Mouse (Mus musculus) kidney, embryonic 16.5 days (tissue): ENCODE results near the gene Sema5a. TPM values are rescaled to one million over a fixed set of nuclear protein-coding genes. Genes with fewer than 3 reads are reported as not detected.
A peak's percentile ranks its signal among the peaks of the same experiment; 100 is the strongest.
"Not testable (repeated sequence)": the region's sequence is repeated elsewhere in the genome, so short reads cannot be mapped to it uniquely, and the experiment has no call there.

Experiments used
- ATAC-seq: fragments of 200-750 bp; cut with Nextera tagmentation; 2 replicates; pipeline ENCODE4 v1.8.0; 2017; ENCODE audit warnings: moderate TSS enrichment; ENCODE audit not compliant: low FRiP score, low TSS enrichment
- H3K27ac ChIP-seq: fragments of 300-500 bp; sonication (generic); 2 replicates; pipeline ENCODE4 v1.5.1; 2014; ENCODE audit warnings: low read length
- H3K27me3 ChIP-seq: fragments of 300-500 bp; sonication (generic); 2 replicates; pipeline ENCODE4 v1.6.1; 2014; ENCODE audit warnings: low read length, control low read depth, mixed read lengths; ENCODE audit not compliant: insufficient read depth
- H3K36me3 ChIP-seq: fragments of 300-500 bp; sonication (generic); 2 replicates; pipeline ENCODE4 v1.6.1; 2014; ENCODE audit warnings: low read length, control low read depth, mixed read lengths; ENCODE audit not compliant: insufficient read depth
- H3K4me1 ChIP-seq: fragments of 300-500 bp; sonication (generic); 2 replicates; pipeline ENCODE4 v1.6.1; 2014; ENCODE audit warnings: low read length, control low read depth, mixed read lengths; ENCODE audit not compliant: insufficient read depth
- H3K4me2 ChIP-seq: fragments of 300-500 bp; sonication (generic); replicated peaks from 2 replicates; pipeline ENCODE4 v1.6.1; 2014; ENCODE audit warnings: low read depth, low read length
- H3K4me3 ChIP-seq: fragments of 300-500 bp; sonication (generic); 2 replicates; pipeline ENCODE4 v1.5.1; 2014; ENCODE audit warnings: mild to moderate bottlenecking, low read length
- H3K9ac ChIP-seq: fragments of 300-500 bp; sonication (generic); replicated peaks from 2 replicates; pipeline ENCODE4 v1.6.1; 2014; ENCODE audit warnings: low read length
- H3K9me3 ChIP-seq: fragments of 300-500 bp; sonication (generic); 2 replicates; pipeline ENCODE4 v1.6.1; 2016; ENCODE audit warnings: low read length, control low read depth
- WGBS: fragments of 180-500 bp; shearing (Covaris S2); extraction: QIAGEN DNeasy Blood & Tissue Kit; methylation state at CpG from one replicate; pipeline ENCODE4 v1.1.7; 2014; 5-methylcytosine and 5-hydroxymethylcytosine counted together
- polyA plus RNA-seq: library from polyadenylated mRNA; unstranded; fragments of >200 nt; fragmentation: Nextera tagmentation; extraction: Ambion mirVana; gene quantifications from 2 replicates; pipeline ENCODE4 v1.2.1, GENCODE M21; 2015

Gene Sema5a
- 26.0 and 31.4 TPM in 2 replicates for polyA plus RNA-seq

DNA sequence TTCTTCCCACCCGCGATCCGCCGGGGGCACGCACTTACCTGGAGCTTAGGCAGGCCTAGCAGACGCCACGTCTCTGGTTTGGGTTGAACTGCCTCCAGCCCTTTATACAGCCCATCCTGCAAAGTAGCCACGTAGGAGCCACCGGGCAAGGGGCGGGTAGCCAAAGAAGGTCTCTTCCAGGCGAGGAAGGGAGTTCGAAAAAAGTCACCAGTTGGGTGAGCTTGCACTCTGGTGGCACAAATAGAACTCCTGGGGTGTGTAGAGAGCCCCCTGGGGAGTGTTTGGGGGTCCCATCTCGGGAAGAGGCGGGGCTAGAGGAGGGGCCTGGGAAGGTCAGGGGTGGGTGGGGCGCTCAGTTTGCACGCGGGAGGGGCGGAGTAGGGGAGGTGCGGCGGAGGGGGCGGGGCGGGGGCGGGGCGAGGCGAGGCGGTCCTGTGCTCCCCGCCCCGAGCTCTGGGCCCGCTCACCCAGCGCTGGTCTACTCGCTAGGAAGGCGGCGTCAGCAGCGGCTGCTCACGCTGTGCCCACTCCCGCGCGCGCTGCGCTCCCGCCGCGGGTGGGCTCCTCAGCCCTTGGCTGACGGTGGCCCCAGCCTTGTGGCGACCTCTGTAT is at the start of gene Sema5a:
Sema5a (plus strand) TSS at position 467 of the 612 bp plus-strand sequence.
- WGBS, result 0% methylated on average over 19 of the region's 45 CpGs
- peak; percentile 96 for ATAC-seq
- Histone ChIP-seq H3K27me3 (no peaks in the 10 kb centered on the region), H3K4me1 (peaks cover 31% of the 10 kb centered on the region), H3K4me3 (peak within 1 kb of the TSS; percentile 73), H3K27ac (peak within 1 kb of the TSS; percentile 92), H3K9ac (peak within 1 kb of the TSS; percentile 82), H3K4me2 (peak within 1 kb of the TSS; percentile 96), H3K36me3 (peaks cover 11% of the 10 kb centered on the region; the same call in 1 of the 2 replicates), H3K9me3 (no peaks in the 10 kb centered on the region)

DNA sequence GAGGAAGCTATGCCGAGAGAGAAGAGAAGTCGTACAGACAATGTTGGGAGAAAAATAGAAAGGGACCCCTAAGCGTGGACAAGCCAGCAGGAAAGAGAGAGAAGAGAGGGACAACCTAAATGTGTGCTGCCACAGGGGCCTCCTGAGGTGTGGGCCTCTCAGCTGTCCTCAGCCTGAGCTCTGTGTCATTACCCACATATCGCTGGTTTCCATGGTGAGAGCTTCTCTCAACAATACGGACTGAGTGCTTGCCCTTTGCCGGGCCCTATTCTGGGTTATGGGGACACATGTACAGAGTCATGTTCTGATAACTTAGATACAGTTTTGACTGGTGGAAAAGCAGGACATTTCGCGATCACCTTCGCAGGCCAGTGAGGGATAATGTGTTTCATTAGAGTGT is 46.5 kb upstream of the Sema5a start:
- no peak for ATAC-seq
- no peak overlapping the region for H3K27ac ChIP-seq
- no peak overlapping the region for H3K9ac ChIP-seq
- no peaks in the 10 kb centered on the region for H3K36me3 ChIP-seq
- WGBS, result 89% methylated on average over 9 of the region's 9 CpGs
- H3K4me2 ChIP-seq, result no peak overlapping the region
- H3K9me3 ChIP-seq, result no peaks in the 10 kb centered on the region
- H3K4me3 ChIP-seq, result no peak overlapping the region
- 0 out of 2 replicates have a peak, but pooled peaks cover 2% of the 10 kb centered on the region for H3K4me1 ChIP-seq
- no peaks in the 10 kb centered on the region for H3K27me3 ChIP-seq

DNA sequence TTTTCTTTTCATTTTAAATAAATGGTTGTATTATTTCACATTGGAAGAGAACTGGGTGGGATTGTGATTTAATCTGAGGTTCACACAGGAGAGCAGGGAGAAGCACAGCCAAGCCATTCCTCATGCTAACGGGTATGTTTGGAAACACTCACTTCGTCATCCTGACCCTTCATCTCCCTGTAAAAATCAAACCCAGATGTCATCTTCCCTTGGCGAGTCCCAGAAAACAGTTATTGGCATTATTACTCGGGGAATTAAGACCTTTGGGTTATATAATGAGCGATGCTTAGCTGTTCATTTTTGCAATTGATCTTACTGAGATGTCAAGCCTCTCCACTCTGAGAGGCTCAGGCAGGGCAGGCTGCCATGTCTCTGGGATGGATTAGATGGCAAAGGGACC is 46.0 kb upstream of the Sema5a start:
- 81% methylated on average over 5 of the region's 5 CpGs for WGBS
- Histone ChIP-seq H3K4me2 (no peak overlapping the region), H3K4me3 (no peak overlapping the region), H3K27ac (no peak overlapping the region), H3K27me3 (no peaks in the 10 kb centered on the region), H3K9me3 (no peaks in the 10 kb centered on the region), H3K9ac (no peak overlapping the region), H3K36me3 (no peaks in the 10 kb centered on the region), H3K4me1 (0 out of 2 replicates have a peak, but pooled peaks cover under 1% of the 10 kb centered on the region)
- no peak for ATAC-seq

DNA sequence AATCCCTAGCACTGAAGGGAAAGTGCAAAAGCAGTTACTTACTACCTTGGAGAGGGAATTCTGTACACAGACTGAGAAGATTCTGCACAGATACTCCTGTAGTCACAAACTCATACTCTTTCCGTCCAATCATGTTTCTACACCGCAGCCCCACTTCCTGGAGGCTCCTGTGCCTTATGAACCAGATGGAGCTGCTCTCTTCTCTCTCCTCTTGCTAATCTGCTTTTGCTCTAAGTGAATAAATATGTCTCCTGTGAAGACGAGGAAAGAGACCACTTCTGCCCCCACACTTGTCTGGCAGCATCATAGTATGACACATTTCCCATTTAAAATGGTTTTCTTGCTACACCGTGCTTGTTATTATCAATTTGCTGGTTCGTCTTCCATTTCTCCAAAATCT is 41.4 kb upstream of the Sema5a start:
- H3K9ac ChIP-seq, result no peak overlapping the region
- ATAC-seq, result no peak
- no peaks in the 10 kb centered on the region for H3K4me1 ChIP-seq
- 85% methylated on average over 5 of the region's 5 CpGs for WGBS
- no peak overlapping the region for H3K27ac ChIP-seq
- H3K27me3 ChIP-seq, result no peaks in the 10 kb centered on the region
- H3K36me3 ChIP-seq, result no peaks in the 10 kb centered on the region
- H3K4me2 ChIP-seq, result no peak overlapping the region
- no peaks in the 10 kb centered on the region for H3K9me3 ChIP-seq
- H3K4me3 ChIP-seq, result no peak overlapping the region

DNA sequence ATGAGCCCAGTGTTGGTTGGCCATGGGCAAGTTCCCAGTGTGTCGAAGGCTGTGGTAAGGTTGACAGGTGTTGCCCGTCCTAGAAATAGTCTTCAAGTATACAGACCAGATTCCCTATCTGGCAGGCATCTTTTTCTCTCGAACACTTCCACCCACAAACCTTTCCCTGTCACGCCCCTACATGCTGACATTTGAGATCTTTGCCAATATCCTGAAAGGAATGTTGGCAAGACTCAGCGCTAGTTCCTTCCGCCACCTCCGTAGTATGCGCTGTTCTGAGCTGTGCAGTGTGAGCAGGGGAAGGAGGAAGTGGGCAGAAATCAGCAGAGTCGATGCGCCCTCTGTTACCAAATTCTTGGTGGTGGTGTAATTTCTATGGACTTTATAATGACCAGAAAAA is 39.7 kb upstream of the Sema5a start:
- no peak for ATAC-seq
- WGBS, result 89% methylated on average over 10 of the region's 10 CpGs

DNA sequence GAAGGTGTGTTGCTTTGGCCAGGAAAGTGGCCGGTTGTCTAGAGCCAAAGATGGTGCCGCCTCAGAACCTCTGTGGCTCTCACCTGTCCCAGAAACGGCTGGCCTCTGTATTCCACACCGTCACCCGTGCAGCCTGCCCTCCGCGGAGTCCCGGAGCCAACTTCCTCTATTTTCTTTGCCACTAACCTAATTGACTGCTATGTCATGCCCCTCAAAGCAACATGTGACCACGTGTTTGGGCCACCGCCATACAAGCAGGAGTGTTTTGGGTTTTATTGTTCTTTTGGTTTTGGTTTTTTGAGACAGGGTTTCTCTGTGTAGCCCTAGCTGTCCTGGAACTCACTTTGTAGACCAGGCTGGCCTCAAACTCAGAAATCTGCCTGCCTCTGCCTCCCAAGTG is 29.9 kb upstream of the Sema5a start:
- not testable (repeated sequence) for H3K4me3 ChIP-seq, ATAC-seq, H3K4me1 ChIP-seq, H3K4me2 ChIP-seq, H3K9ac ChIP-seq, H3K9me3 ChIP-seq, H3K27me3 ChIP-seq, H3K27ac ChIP-seq, H3K36me3 ChIP-seq
- 91% methylated on average over 10 of the region's 10 CpGs for WGBS

More for the DNA sequence above, 39.7 kb upstream of the Sema5a start:
- no peaks in the 10 kb centered on the region for H3K27me3 ChIP-seq
- no peaks in the 10 kb centered on the region for H3K4me1 ChIP-seq
- H3K4me2 ChIP-seq, result no peak overlapping the region
- no peaks in the 10 kb centered on the region for H3K36me3 ChIP-seq
- no peak overlapping the region for H3K9ac ChIP-seq
- no peak overlapping the region for H3K4me3 ChIP-seq
- H3K27ac ChIP-seq, result no peak overlapping the region
- H3K9me3 ChIP-seq, result no peaks in the 10 kb centered on the region

DNA sequence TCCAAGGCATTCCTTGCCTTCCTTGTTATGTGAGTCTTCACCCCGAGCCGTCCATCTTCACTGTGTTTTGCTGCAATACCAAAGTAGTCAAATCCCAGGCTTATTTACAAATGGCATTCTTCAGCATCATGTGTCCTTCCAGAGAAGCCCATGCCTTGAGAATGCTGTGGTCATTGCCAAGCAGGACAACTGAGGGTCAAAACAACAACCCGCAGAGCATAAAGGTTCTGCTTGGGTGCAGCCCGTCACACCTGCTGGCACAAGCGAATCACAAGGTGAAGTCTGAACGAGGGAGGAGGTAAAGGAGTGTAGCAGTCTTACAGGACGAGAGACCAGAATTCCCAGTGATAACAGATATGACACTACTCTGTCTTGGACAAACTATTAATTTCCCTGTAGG is 21.6 kb upstream of the Sema5a start:
- no peak overlapping the region for H3K4me2 ChIP-seq
- no peaks in the 10 kb centered on the region for H3K27me3 ChIP-seq
- H3K4me3 ChIP-seq, result no peak overlapping the region
- 56% methylated on average over 7 of the region's 7 CpGs for WGBS
- 0 out of 2 replicates have a peak, but pooled peaks cover 6% of the 10 kb centered on the region for H3K4me1 ChIP-seq
- H3K9ac ChIP-seq, result no peak overlapping the region
- no peaks in the 10 kb centered on the region for H3K36me3 ChIP-seq
- no peak overlapping the region for H3K27ac ChIP-seq
- ATAC-seq, result peak; percentile 42; the same call in 1 of the 2 replicates
- 0 out of 2 replicates have a peak, but pooled peaks cover 4% of the 10 kb centered on the region for H3K9me3 ChIP-seq

DNA sequence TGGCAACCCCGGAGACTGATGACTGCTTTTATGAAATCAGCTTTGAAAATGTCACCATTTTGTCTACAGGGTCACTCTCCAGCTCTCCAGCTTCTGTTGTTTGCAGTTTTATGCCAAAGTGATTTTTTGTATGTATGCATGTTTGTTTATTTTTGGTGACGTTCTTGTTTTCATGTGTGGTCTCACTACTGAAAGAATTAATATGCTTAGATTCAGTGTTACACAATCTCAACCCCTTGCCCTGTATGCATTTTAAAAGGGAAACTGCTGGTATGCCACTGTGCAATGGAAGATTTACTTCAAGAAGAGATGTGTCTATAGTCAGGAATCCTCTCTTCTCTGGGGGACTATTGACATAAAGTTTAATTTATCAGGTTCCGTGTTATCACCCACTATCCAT is 19.2 kb upstream of the Sema5a start:
- Histone ChIP-seq H3K27ac (peak overlapping the region; percentile 67; the same call in 1 of the 2 replicates), H3K4me3 (no peak overlapping the region), H3K36me3 (no peaks in the 10 kb centered on the region), H3K9ac (no peak overlapping the region), H3K9me3 (0 out of 2 replicates have a peak, but pooled peaks cover 4% of the 10 kb centered on the region), H3K4me2 (no peak overlapping the region), H3K4me1 (0 out of 2 replicates have a peak, but pooled peaks cover 6% of the 10 kb centered on the region), H3K27me3 (no peaks in the 10 kb centered on the region)
- no peak for ATAC-seq
- 76% methylated on average over 3 of the region's 3 CpGs for WGBS

DNA sequence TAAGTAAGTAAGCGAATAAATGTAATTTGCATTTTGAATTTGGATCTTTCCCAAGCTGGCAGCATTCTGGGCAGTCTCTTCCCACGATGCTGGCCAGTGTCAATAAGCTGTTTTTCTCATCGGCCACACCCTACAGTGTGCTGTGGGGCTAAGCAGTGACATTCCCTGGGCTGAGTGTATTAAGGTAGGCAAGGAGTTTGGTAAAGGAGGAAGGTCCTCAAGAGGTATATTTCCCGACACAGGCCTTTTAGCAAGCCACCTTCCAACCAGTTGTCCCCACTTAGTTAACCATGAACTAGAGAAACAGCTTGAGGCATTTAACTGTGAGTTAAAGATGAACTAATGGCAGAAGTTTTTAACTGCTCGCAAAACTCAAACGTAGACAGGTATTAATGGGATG is 18.2 kb upstream of the Sema5a start:
- Histone ChIP-seq H3K4me2 (no peak overlapping the region), H3K36me3 (no peaks in the 10 kb centered on the region), H3K27ac (peak overlapping the region; percentile 67), H3K4me1 (0 out of 2 replicates have a peak, but pooled peaks cover 6% of the 10 kb centered on the region), H3K27me3 (no peaks in the 10 kb centered on the region), H3K9me3 (0 out of 2 replicates have a peak, but pooled peaks cover 4% of the 10 kb centered on the region), H3K4me3 (no peak overlapping the region), H3K9ac (no peak overlapping the region)
- ATAC-seq, result peak; percentile 80
- WGBS, result 66% methylated on average over 6 of the region's 6 CpGs

DNA sequence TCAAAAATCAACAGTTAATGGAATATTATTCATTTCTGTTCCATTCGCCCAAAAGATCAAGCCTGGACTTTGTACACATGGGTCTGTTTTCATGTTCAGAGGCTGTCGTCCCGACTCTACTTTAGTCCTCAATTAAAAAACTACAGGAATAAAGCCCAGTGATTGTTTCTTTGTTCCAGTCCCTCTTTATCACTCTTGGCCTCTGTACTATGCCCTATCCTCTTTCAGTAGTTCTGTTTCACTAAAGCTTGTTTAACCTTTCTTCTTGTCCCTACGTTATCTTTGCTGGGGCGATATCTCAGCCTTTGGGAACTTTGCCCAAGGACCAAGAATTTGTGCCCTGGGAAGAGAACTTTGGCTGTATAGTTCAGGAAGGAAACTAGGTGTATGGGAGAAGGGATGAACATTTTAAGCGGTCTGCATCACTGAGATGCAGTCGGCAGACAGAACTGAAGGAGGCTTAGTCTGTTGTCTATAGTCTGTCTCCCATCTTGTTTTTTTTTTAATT is 17.7 kb upstream of the Sema5a start:
- Histone ChIP-seq H3K4me2 (no peak overlapping the region), H3K9ac (no peak overlapping the region), H3K36me3 (no peaks in the 10 kb centered on the region), H3K9me3 (0 out of 2 replicates have a peak, but pooled peaks cover 4% of the 10 kb centered on the region), H3K4me1 (0 out of 2 replicates have a peak, but pooled peaks cover 6% of the 10 kb centered on the region), H3K4me3 (no peak overlapping the region), H3K27me3 (no peaks in the 10 kb centered on the region), H3K27ac (peak overlapping the region; percentile 60; the same call in 1 of the 2 replicates)
- WGBS, result 82% methylated on average over 7 of the region's 7 CpGs
- no peak for ATAC-seq
